Mouse (Mus musculus) ES-E14 (cell line): ENCODE measurements at regions not wholly inside any gene's neighbourhood (a gene's known extent, or its start where the extent isn't known, plus 50 kb on each side); places are given as distances from the start of the nearest gene placed in this dataset.

Source experiments
- CHD2 ChIP-seq: IDR thresholded peaks from 2 replicates; pipeline ENCODE4 v1.6.1; 2014; ENCODE audit warnings: mild to moderate bottlenecking, low read depth, low read length, inconsistent platforms
- ZC3H11A ChIP-seq: IDR thresholded peaks from 2 replicates; pipeline ENCODE4 v1.6.1; 2012; ENCODE audit warnings: low read depth, mild to moderate bottlenecking, inconsistent platforms, low read length, borderline replicate concordance
- ZNF384 ChIP-seq: IDR thresholded peaks from 2 replicates; pipeline ENCODE4 v1.6.1; 2012; ENCODE audit warnings: low read depth, low read length, inconsistent platforms

DNA sequence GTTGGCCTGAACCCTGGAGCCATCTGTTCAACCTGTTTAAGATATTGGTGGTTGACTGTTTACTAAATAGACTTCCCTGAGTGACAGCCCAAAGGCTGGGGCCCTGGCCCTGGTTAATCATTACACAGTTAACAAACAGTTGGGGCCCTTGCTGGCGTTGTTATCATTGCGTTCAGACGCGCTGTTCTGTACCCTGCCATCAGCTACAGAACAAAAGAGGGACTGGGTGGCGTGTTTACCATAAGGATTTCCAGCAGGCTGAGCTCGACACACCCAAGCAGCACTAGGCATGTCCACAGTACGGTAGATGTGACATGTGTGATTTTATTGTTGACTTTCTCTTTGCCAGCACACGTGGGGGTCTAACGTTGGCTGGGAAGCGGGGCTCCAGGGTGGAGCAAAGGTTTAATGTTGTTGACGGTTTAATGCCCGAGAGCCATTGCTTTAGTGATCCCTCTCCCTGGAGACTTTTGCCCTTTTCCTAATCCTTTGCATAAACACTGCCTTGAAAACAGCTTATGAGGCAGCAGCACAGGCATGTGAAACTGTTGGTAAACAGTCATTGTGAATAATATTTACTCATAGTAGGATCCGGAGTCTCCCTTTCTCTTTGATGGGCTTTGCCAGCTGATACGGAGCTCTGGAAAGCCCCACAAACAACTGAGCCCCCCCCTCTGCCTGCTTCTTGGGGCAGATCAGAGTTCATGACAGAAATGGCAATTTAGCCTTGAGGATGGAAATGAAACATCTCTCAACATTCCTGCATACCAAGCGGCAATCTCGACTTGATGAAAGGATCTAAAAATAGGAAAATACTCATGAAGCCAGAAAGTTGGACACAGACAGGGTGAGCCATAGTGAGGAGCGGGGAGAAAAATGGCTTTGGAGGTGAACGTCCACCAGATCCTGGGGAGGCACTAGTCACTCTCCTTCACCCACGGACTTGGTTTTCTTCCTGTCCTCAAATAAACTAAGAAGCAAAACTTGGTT lies 197.1 kb upstream of the Kit start:
- TF ChIP-seq ZNF384 (no peak), CHD2 (no peak), ZC3H11A (no peak)
